8 mouse cellular contexts compared by ENCODE assay signal in the genomic region with DNA sequence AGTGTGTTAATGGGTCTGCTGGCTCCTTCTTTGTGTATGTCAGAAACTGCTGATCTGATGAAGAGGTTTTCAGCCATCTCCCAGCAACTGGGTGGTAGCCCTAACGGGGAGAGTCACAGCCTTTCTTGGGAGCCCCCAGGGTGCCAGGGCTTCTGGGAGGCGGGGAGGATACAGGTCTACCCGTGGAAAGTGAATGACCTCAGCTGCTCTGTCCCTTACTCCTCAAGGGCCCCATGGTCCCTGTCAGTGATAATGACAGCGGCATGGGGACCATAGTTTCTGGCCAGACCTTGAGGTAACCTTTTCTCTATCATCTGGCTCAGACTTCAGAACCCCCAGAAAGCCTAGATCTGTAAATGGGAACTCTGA. TPM values are rescaled to one million over a fixed set of nuclear protein-coding genes. Genes with fewer than 3 reads are reported as not detected.
DNase-seq lines count a peak whose midpoint lies in the region; ATAC-seq and TF ChIP-seq lines count a peak whose summit lies in the region.

No protein-coding gene starts in this region.

- 1% methylated on average over 4 of the region's 4 CpGs for WGBS in heart, embryonic 10.5 days
- WGBS in forebrain, postnatal 0 days: 13% methylated on average over 4 of the region's 4 CpGs
- 12% methylated on average over 4 of the region's 4 CpGs for WGBS in liver, embryonic 14.5 days (ENCODE audit: insufficient replicate concordance)

- no peaks in the 10 kb centered on the region for H3K27me3 ChIP-seq in heart, embryonic 10.5 days (ENCODE audit: insufficient read depth, poor library complexity, severe bottlenecking)
- 0 out of 2 replicates have a peak, but pooled peaks cover 4% of the 10 kb centered on the region for H3K27me3 ChIP-seq in E14TG2a.4 (ENCODE audit: insufficient read depth, low read length)
- no peaks in the 10 kb centered on the region for H3K27me3 ChIP-seq in forebrain, postnatal 0 days (ENCODE audit: insufficient read depth, low read length)
- H3K27me3 ChIP-seq in liver, embryonic 14.5 days (ENCODE audit: control insufficient read depth, insufficient read depth, low read length): no peaks in the 10 kb centered on the region; the same call in 1 of the 2 replicates

- peak overlapping the region; percentile 43; the same call in 1 of the 2 replicates for H3K9ac ChIP-seq in forebrain, postnatal 0 days
- no peak overlapping the region for H3K9ac ChIP-seq in liver, embryonic 14.5 days (replicated peaks)

- TF ChIP-seq CTCF in E14TG2a.4 (conservative IDR thresholded peaks at IDR 0.05; ENCODE audit: low read length): no peak
- TF ChIP-seq CTCF in forebrain, postnatal 0 days (IDR thresholded peaks at IDR 0.05; ENCODE audit: low read depth): no peak
- no peak for TF ChIP-seq CTCF in liver, embryonic 14.5 days (IDR thresholded peaks at IDR 0.05; ENCODE audit: low read depth)

- H3K9me3 ChIP-seq in heart, embryonic 10.5 days: no peaks in the 10 kb centered on the region
- peaks cover 36% of the 10 kb centered on the region for H3K9me3 ChIP-seq in E14TG2a.4 (ENCODE audit: low read length)
- H3K9me3 ChIP-seq in forebrain, postnatal 0 days (ENCODE audit: low read length): no peaks in the 10 kb centered on the region
- no peaks in the 10 kb centered on the region for H3K9me3 ChIP-seq in liver, embryonic 14.5 days (ENCODE audit: control insufficient read depth, low read length)

- no peak for DNase-seq in heart, embryonic 10.5 days (ENCODE audit: low spot score)
- no peak for DNase-seq in heart, adult 11 months
- DNase-seq in forebrain, postnatal 0 days: no peak
- DNase-seq in liver, embryonic 14.5 days (ENCODE audit: low read depth in 3 of 3, low spot score in 3 of 3): no peak
- DNase-seq in adrenal gland, postnatal 10 days: no peak
- DNase-seq in frontal cortex, postnatal 10 days (ENCODE audit: low spot score in 2 of 2): no peak
- no peak for DNase-seq in kidney, adult 18-20 months

- no peak for TF ChIP-seq EP300 in liver, embryonic 14.5 days (IDR thresholded peaks at IDR 0.05; ENCODE audit: low read depth)

- H3K4me1 ChIP-seq in heart, embryonic 10.5 days: peaks cover 16% of the 10 kb centered on the region
- peaks cover 28% of the 10 kb centered on the region for H3K4me1 ChIP-seq in E14TG2a.4 (replicated peaks; ENCODE audit: low read depth, low read length)
- peaks cover 10% of the 10 kb centered on the region; the same call in 1 of the 2 replicates for H3K4me1 ChIP-seq in forebrain, postnatal 0 days (ENCODE audit: insufficient read depth)
- peaks cover 27 to 33% of the 10 kb centered on the region in 2 experiments for H3K4me1 ChIP-seq in liver, embryonic 14.5 days (replicated peaks; ENCODE audit: control insufficient read depth in 2 of 2, insufficient read depth in 2 of 2, low read length in 1 of 2)

- H3K4me3 ChIP-seq in heart, embryonic 10.5 days: peak overlapping the region; percentile 54
- peak overlapping the region; percentile 49; the same call in 1 of the 2 replicates for H3K4me3 ChIP-seq in E14TG2a.4 (replicated peaks; ENCODE audit: low read length)
- no peak overlapping the region for H3K4me3 ChIP-seq in forebrain, postnatal 0 days (ENCODE audit: low read depth, low read length)
- H3K4me3 ChIP-seq in liver, embryonic 14.5 days (ENCODE audit: insufficient read depth in 1 of 2, low read depth in 2 of 2, low read length in 2 of 2): peak overlapping the region in 1 of 2 experiments; percentile 21; a peak in 1 of 4 replicates

- ATAC-seq in forebrain, postnatal 0 days: no peak
- no peak; the same call in 1 of the 2 replicates for ATAC-seq in liver, embryonic 14.5 days (ENCODE audit: insufficient read depth)

- peak overlapping the region; percentile 32 for H3K4me2 ChIP-seq in forebrain, postnatal 0 days (ENCODE audit: low read depth)
- H3K4me2 ChIP-seq in liver, embryonic 14.5 days (ENCODE audit: low read depth): peak overlapping the region; percentile 58

- H3K36me3 ChIP-seq in heart, embryonic 10.5 days: no peaks in the 10 kb centered on the region
- H3K36me3 ChIP-seq in E14TG2a.4 (ENCODE audit: insufficient read depth, low read length): no peaks in the 10 kb centered on the region
- H3K36me3 ChIP-seq in forebrain, postnatal 0 days (ENCODE audit: insufficient read depth): no peaks in the 10 kb centered on the region
- no peaks in the 10 kb centered on the region for H3K36me3 ChIP-seq in liver, embryonic 14.5 days (replicated peaks; ENCODE audit: control insufficient read depth, insufficient read depth, low read depth)

- peak overlapping the region; percentile 83 for H3K27ac ChIP-seq in heart, embryonic 10.5 days
- peak overlapping the region; percentile 74 for H3K27ac ChIP-seq in forebrain, postnatal 0 days (ENCODE audit: low read depth, low read length)
- H3K27ac ChIP-seq in liver, embryonic 14.5 days: no peak overlapping the region

RNA-seq across cellular contexts. Expression of a gene that starts 23.1 kb away (rescaled TPM):
- 11.1 and 15.1 TPM in 2 replicates for polyA plus RNA-seq in heart, embryonic 10.5 days (2016; fragmentation: Nextera tagmentation; extraction: Ambion mirVana)
- total RNA-seq in forebrain, postnatal 0 days (2014; rRNA removed): 17.8 and 19.6 TPM in 2 replicates
- polyA plus RNA-seq in forebrain, postnatal 0 days (2015; fragmentation: Nextera tagmentation; extraction: Ambion mirVana): 22.8 and 24.7 TPM in 2 replicates
- polyA plus RNA-seq in liver, embryonic 14.5 days (2012; rRNA removed): 0.56 and 0.94 TPM in 2 replicates
- polyA plus RNA-seq in liver, embryonic 14.5 days (2014; fragmentation: Nextera tagmentation; extraction: Ambion mirVana): 0.85 and 0.94 TPM in 2 replicates
- total RNA-seq in adrenal gland, postnatal 10 days (2021): 1 to 10 TPM; 8.4 to 9.0 TPM

RNA-seq across cellular contexts. Expression of a gene that starts 35.2 kb away (rescaled TPM):
- 412 and 477 TPM in 2 replicates for polyA plus RNA-seq in heart, embryonic 10.5 days (2016; fragmentation: Nextera tagmentation; extraction: Ambion mirVana)
- 330 and 390 TPM in 2 replicates for total RNA-seq in forebrain, postnatal 0 days (2014; rRNA removed)
- polyA plus RNA-seq in forebrain, postnatal 0 days (2015; fragmentation: Nextera tagmentation; extraction: Ambion mirVana): 375 and 447 TPM in 2 replicates
- polyA plus RNA-seq in liver, embryonic 14.5 days (2012; rRNA removed): 88.2 and 236 TPM in 2 replicates
- 453 and 467 TPM in 2 replicates for polyA plus RNA-seq in liver, embryonic 14.5 days (2014; fragmentation: Nextera tagmentation; extraction: Ambion mirVana)
- 100 to 1,000 TPM; 288 to 299 TPM for total RNA-seq in adrenal gland, postnatal 10 days (2021)
